Comparison of ENCODE assay signal across 8 mouse cellular contexts in genomic region chr11:115899486-115900266, GRCm38 (mm10). TPM values are rescaled to one million over a fixed set of nuclear protein-coding genes. Genes with fewer than 3 reads are reported as not detected.
DNase-seq lines count a peak whose midpoint lies in the region; ATAC-seq lines count a peak whose summit lies in the region.

Gene Smim5, plus strand, starts transcription at chr11:115899966.

- peak within 1 kb of the TSS; percentile 74 for H3K27ac ChIP-seq in hindbrain, embryonic 10.5 days
- no peak within 1 kb of the TSS; the same call in 1 of the 2 replicates for H3K27ac ChIP-seq in neural tube, embryonic 12.5 days

- DNase-seq in gastrocnemius, adult 18-20 months (ENCODE audit: low spot score) = peak; percentile 76
- no peak for DNase-seq in gastrocnemius, postnatal 36 days
- DNase-seq in hindbrain, embryonic 10.5 days (ENCODE audit: low spot score) = peak; percentile 68
- DNase-seq in liver = peak; percentile 75
- no peak for DNase-seq in layer of hippocampus, adult 8-10 months (ENCODE audit: low spot score in 2 of 2)

- intact Hi-C loops in gastrocnemius, postnatal 36 days (cut with DNase I) = no loop called here

- no peaks in the 10 kb centered on the region for H3K9me3 ChIP-seq in erythroblast, embryonic 14.5 days (ENCODE audit: control insufficient read depth, low read length)
- no peaks in the 10 kb centered on the region for H3K9me3 ChIP-seq in hindbrain, embryonic 10.5 days
- no peaks in the 10 kb centered on the region for H3K9me3 ChIP-seq in neural tube, embryonic 12.5 days

- 0 out of 2 replicates have a peak within 1 kb of the TSS, but pooled peaks have one; percentile 27 for H3K4me2 ChIP-seq in neural tube, embryonic 12.5 days (replicated peaks)

- H3K36me3 ChIP-seq in erythroblast, embryonic 14.5 days (ENCODE audit: control insufficient read depth) = peaks cover 76% of the 10 kb centered on the region
- H3K36me3 ChIP-seq in hindbrain, embryonic 10.5 days = peaks cover 50% of the 10 kb centered on the region
- H3K36me3 ChIP-seq in neural tube, embryonic 12.5 days = peaks cover 20% of the 10 kb centered on the region

- H3K4me1 ChIP-seq in erythroblast, embryonic 14.5 days (ENCODE audit: control insufficient read depth) = peaks cover 69% of the 10 kb centered on the region
- peaks cover 63% of the 10 kb centered on the region for H3K4me1 ChIP-seq in hindbrain, embryonic 10.5 days (replicated peaks)
- H3K4me1 ChIP-seq in neural tube, embryonic 12.5 days = peaks cover 18% of the 10 kb centered on the region

- no peak within 1 kb of the TSS for H3K9ac ChIP-seq in neural tube, embryonic 12.5 days

- ATAC-seq in neural tube, embryonic 12.5 days (ENCODE audit: low FRiP score, low read depth) = no peak
- no peak for ATAC-seq in CD4-positive, CD25-positive, alpha-beta regulatory T cell, adult 4 months

- WGBS in hindbrain, embryonic 10.5 days = 31% methylated on average over 16 of the region's 16 CpGs
- WGBS in neural tube, embryonic 12.5 days = 34% methylated on average over 16 of the region's 16 CpGs

- peak within 1 kb of the TSS; percentile 75 for H3K4me3 ChIP-seq in erythroblast, embryonic 14.5 days (replicated peaks)
- H3K4me3 ChIP-seq in hindbrain, embryonic 10.5 days = peak within 1 kb of the TSS; percentile 29
- no peak within 1 kb of the TSS for H3K4me3 ChIP-seq in neural tube, embryonic 12.5 days

- H3K27me3 ChIP-seq in erythroblast, embryonic 14.5 days (ENCODE audit: control insufficient read depth) = no peaks in the 10 kb centered on the region
- H3K27me3 ChIP-seq in hindbrain, embryonic 10.5 days (ENCODE audit: insufficient read depth, poor library complexity, severe bottlenecking) = 0 out of 2 replicates have a peak, but pooled peaks cover 6% of the 10 kb centered on the region
- no peaks in the 10 kb centered on the region for H3K27me3 ChIP-seq in neural tube, embryonic 12.5 days (replicated peaks)

RNA-seq across cellular contexts. Expression of gene Smim5, which starts in this region (rescaled TPM):
- 1 to 10 TPM in 1 of 2 experiments, under 1 TPM in 1; 0.38 to 1.1 TPM for total RNA-seq in gastrocnemius, adult 18-20 months (2021)
- under 1 TPM; 0.46 to 0.84 TPM for total RNA-seq in gastrocnemius, postnatal 36 days (2021)
- 2.1 and 3.2 TPM in 2 replicates for polyA plus RNA-seq in erythroblast, embryonic 14.5 days (2012)
- 1.4 and 4.2 TPM in 2 replicates for polyA plus RNA-seq in hindbrain, embryonic 10.5 days (2016; fragmentation: Nextera tagmentation; extraction: Ambion mirVana)
- polyA plus RNA-seq in neural tube, embryonic 12.5 days (2016; fragmentation: Nextera tagmentation; extraction: Ambion mirVana) = 1.8 and 2.7 TPM in 2 replicates
- under 1 TPM; 0.57 to 0.96 (median 0.66) TPM for total RNA-seq in layer of hippocampus, adult 8-10 months (2022)
- 1 to 10 TPM in 1 of 2 experiments, under 1 TPM in 1; 0.94 to 1.5 TPM for polyA plus RNA-seq in CD4-positive, CD25-positive, alpha-beta regulatory T cell, adult 4 months (2017; shearing (Covaris generic))

Comparison
In these comparisons a context has a peak if more than half of its experiments do, and no peak if none do; other contexts are left out.
1. DNase-seq: peak in gastrocnemius, adult 18-20 months (single experiment), hindbrain, embryonic 10.5 days (single experiment) and liver (single experiment); none in gastrocnemius, postnatal 36 days (0 of 2) and layer of hippocampus, adult 8-10 months (0 of 2).